Mouse (Mus musculus): ENCODE measurements at regions not wholly inside any gene's neighbourhood (a gene's known extent, or its start where the extent isn't known, plus 50 kb on each side); places are given as distances from the start of the nearest gene placed in this dataset.
A peak's percentile ranks its signal among the peaks of the same experiment; 100 is the strongest.

DNA sequence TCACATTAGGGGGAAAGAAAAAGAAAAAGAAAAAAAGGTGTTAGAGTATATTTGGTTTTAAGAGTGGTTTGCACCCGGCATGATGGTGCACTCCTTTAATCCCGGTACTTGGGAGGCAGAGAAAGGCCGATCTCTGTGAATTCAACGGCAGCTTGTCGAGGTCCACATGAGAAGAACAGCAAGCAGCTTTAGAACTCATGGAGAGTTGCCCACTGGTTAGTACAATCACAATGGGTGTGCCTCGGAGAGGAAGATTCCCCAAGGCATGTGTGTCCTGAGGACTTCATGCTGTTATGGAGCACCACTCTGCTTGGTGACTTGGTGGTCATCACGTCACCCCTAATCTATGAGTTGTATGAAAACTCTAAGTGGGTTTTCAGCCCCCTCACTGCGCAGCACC is 124.7 kb upstream of the Usp24 start:
- no peaks in the 10 kb centered on the region for H3K36me3 ChIP-seq
- H3K27ac ChIP-seq (replicated peaks), result no peak overlapping the region
- no peak for DNase-seq (ENCODE audit: low spot score)
- no peaks in the 10 kb centered on the region for H3K4me1 ChIP-seq
- no peak overlapping the region for H3K4me3 ChIP-seq
- no peaks in the 10 kb centered on the region for H3K9me3 ChIP-seq (replicated peaks)
- no peaks in the 10 kb centered on the region for H3K27me3 ChIP-seq (ENCODE audit: low read depth, poor library complexity, severe bottlenecking)
- 92% methylated on average over 8 of the region's 8 CpGs for WGBS

DNA sequence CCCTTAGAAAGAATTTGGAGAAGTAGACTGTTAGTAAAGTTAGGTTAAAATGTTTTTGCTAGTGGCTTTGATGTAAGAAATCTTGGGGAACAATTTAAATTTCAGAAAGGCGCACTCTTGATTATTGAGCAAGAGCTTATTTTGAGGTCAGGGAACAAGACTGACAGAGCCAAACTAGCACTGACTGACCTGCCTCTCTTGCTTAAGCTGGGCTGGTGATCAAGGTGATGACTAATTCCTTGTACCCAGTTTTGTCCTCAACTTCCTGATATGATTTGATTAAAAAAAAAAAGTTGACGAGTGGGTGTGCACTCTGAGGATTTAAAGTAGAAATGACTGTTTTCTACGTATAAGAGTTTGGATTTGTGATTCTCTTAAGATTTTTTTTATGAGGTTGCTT is 124.2 kb upstream of the Usp24 start:
- no peak overlapping the region for H3K27ac ChIP-seq (replicated peaks)
- H3K9me3 ChIP-seq (replicated peaks), result no peaks in the 10 kb centered on the region
- H3K4me3 ChIP-seq, result no peak overlapping the region
- 91% methylated on average over 3 of the region's 3 CpGs for WGBS
- H3K4me1 ChIP-seq, result no peaks in the 10 kb centered on the region
- DNase-seq (ENCODE audit: low spot score), result no peak
- H3K36me3 ChIP-seq, result no peaks in the 10 kb centered on the region
- H3K27me3 ChIP-seq (ENCODE audit: low read depth, poor library complexity, severe bottlenecking), result no peaks in the 10 kb centered on the region

GRCm38 (mm10) chr4:106193204-106193945 is 122.6 kb upstream of the Usp24 start:
- Histone ChIP-seq H3K27ac (replicated peaks) (no peak overlapping the region), H3K27me3 (ENCODE audit: low read depth, poor library complexity, severe bottlenecking) (no peaks in the 10 kb centered on the region), H3K36me3 (no peaks in the 10 kb centered on the region), H3K9me3 (replicated peaks) (no peaks in the 10 kb centered on the region), H3K4me3 (no peak overlapping the region), H3K4me1 (no peaks in the 10 kb centered on the region)
- WGBS, result 88% methylated on average over 3 of the region's 3 CpGs
- DNase-seq (ENCODE audit: low spot score), result no peak

GRCm38 (mm10) chr4:106195497-106196166 is 120.4 kb upstream of the Usp24 start:
- H3K27ac ChIP-seq (replicated peaks), result no peak overlapping the region
- 88% methylated on average over 3 of the region's 3 CpGs for WGBS
- H3K36me3 ChIP-seq, result no peaks in the 10 kb centered on the region

GRCm38 (mm10) chr4:106199833-106200232 is 116.2 kb upstream of the Usp24 start:
- Histone ChIP-seq H3K27me3 (ENCODE audit: low read depth, poor library complexity, severe bottlenecking) (no peaks in the 10 kb centered on the region), H3K27ac (replicated peaks) (peak overlapping the region; percentile 74), H3K9me3 (replicated peaks) (no peaks in the 10 kb centered on the region), H3K36me3 (no peaks in the 10 kb centered on the region), H3K4me1 (peaks cover 20% of the 10 kb centered on the region), H3K4me3 (no peak overlapping the region; the same call in 1 of the 2 replicates)
- WGBS, result 10% methylated on average over 11 of the region's 11 CpGs
- peak; percentile 28 for DNase-seq (ENCODE audit: low spot score)

More at GRCm38 (mm10) chr4:106195497-106196166, 120.4 kb upstream of the Usp24 start:
- DNase-seq (ENCODE audit: low spot score), result no peak
- H3K4me1 ChIP-seq, result peaks cover 13% of the 10 kb centered on the region
- no peaks in the 10 kb centered on the region for H3K27me3 ChIP-seq (ENCODE audit: low read depth, poor library complexity, severe bottlenecking)
- H3K9me3 ChIP-seq (replicated peaks), result no peaks in the 10 kb centered on the region
- no peak overlapping the region for H3K4me3 ChIP-seq

GRCm38 (mm10) chr4:106200241-106200640 is 115.8 kb upstream of the Usp24 start:
- Histone ChIP-seq H3K4me3 (no peak overlapping the region), H3K9me3 (replicated peaks) (no peaks in the 10 kb centered on the region), H3K27me3 (ENCODE audit: low read depth, poor library complexity, severe bottlenecking) (no peaks in the 10 kb centered on the region), H3K36me3 (no peaks in the 10 kb centered on the region), H3K4me1 (peaks cover 20% of the 10 kb centered on the region), H3K27ac (replicated peaks) (peak overlapping the region; percentile 74)
- 55% methylated on average over 6 of the region's 6 CpGs for whole genome bisulfite sequencing
- peak; percentile 30 for DNase-seq (ENCODE audit: low spot score)

DNA sequence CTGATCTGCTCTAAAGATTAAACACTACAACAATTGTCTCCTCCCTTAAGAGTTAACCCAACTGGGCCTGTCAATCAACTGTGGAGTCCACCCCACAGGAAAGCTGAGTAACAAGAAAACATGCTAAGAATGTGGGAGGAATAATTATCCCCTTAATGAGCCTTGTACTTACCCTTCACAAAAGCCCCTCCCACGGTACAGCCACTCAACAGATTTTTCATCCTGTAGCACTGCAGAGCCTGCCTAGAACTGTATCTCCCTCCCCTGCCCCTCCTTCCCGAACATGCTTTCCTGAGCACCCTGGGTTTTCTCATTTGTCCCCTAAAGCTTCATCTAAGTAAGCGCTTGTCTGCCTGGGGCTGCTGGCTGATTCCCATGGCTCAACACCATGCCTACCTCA is 113.5 kb upstream of the Usp24 start:
- no peak overlapping the region for H3K4me3 ChIP-seq
- peaks cover 25% of the 10 kb centered on the region for H3K4me1 ChIP-seq
- no peak overlapping the region for H3K27ac ChIP-seq (replicated peaks)
- no peak for DNase-seq (ENCODE audit: low spot score)
- H3K27me3 ChIP-seq (ENCODE audit: low read depth, poor library complexity, severe bottlenecking), result no peaks in the 10 kb centered on the region
- H3K9me3 ChIP-seq (replicated peaks), result no peaks in the 10 kb centered on the region
- WGBS, result 44% methylated on average over 3 of the region's 3 CpGs
- H3K36me3 ChIP-seq, result no peaks in the 10 kb centered on the region

DNA sequence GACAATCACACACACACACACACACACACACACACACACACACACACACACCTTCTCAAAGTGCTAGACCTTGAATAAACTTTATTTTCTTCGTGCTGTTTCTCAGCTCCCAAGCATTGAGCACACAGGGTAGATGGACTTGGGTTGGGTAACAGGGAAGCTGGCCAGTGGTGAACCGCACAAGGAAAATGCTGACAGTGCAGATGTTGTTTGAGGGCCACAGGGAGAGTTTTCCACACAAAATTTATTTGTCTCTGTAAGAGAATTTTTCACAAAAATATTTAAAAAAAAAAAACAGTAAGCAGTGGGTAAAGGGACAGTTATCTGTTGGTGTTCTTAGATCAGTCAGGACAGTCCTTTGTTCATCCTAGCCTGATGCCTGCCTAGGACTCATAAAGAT is 110.8 kb upstream of the Usp24 start:
- Histone ChIP-seq H3K4me3 (no peak overlapping the region), H3K36me3 (no peaks in the 10 kb centered on the region), H3K9me3 (replicated peaks) (no peaks in the 10 kb centered on the region), H3K27me3 (ENCODE audit: low read depth, poor library complexity, severe bottlenecking) (no peaks in the 10 kb centered on the region), H3K27ac (replicated peaks) (no peak overlapping the region), H3K4me1 (peaks cover 14% of the 10 kb centered on the region)
- no peak for DNase-seq (ENCODE audit: low spot score)
- WGBS, result 86% methylated on average over 2 of the region's 2 CpGs

DNA sequence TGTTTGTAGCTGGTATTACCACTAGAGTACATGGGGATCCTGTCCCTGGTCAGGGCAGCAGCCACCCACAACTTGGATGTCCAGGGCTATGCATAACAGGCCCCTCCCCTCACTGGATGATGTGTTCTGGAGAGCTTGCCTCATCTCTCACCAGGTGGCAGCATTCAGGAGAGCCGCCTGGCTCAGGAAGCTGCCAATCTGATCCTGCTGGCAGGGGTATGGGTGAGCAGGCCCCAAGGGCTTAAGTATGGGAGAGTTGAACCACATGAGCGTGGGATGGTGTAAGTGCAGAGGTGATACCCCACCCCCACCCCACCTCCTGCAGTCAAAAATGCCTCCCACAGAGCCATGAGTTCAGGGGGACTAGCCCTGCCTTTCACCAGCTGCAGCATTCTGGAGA is 110.0 kb upstream of the Usp24 start:
- Histone ChIP-seq H3K9me3 (replicated peaks) (no peaks in the 10 kb centered on the region), H3K4me1 (peaks cover 11% of the 10 kb centered on the region), H3K27ac (replicated peaks) (peak overlapping the region; percentile 9; the same call in 1 of the 2 replicates), H3K4me3 (no peak overlapping the region), H3K27me3 (ENCODE audit: low read depth, poor library complexity, severe bottlenecking) (no peaks in the 10 kb centered on the region), H3K36me3 (no peaks in the 10 kb centered on the region)
- no peak for DNase-seq (ENCODE audit: low spot score)
- WGBS, result 48% methylated on average over 2 of the region's 2 CpGs

DNA sequence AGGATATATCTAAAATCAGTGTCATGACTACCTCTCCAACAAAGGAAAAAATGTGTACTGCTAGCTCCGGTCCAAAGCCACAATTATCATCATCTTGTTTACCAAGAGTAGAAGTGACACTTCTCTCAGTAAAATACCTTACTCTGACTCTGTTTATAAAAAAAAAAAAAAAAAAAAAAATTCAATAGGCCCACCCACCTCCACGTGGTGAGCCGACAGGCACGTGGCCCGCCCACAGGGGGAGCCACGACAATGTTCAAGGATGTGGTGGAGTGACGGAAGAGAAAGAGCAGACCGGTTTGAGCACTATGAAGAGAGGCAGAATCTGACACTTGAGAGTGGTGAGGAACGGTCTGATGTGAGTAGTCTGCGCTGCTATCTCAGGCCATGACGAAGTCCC is 106.5 kb upstream of the Usp24 start:
- Histone ChIP-seq H3K36me3 (no peaks in the 10 kb centered on the region), H3K27me3 (ENCODE audit: low read depth, poor library complexity, severe bottlenecking) (no peaks in the 10 kb centered on the region), H3K4me3 (no peak overlapping the region), H3K27ac (replicated peaks) (no peak overlapping the region), H3K4me1 (0 out of 2 replicates have a peak, but pooled peaks cover 4% of the 10 kb centered on the region), H3K9me3 (replicated peaks) (no peaks in the 10 kb centered on the region)
- DNase-seq (ENCODE audit: low spot score), result no peak
- 88% methylated on average over 11 of the region's 11 CpGs for WGBS

DNA sequence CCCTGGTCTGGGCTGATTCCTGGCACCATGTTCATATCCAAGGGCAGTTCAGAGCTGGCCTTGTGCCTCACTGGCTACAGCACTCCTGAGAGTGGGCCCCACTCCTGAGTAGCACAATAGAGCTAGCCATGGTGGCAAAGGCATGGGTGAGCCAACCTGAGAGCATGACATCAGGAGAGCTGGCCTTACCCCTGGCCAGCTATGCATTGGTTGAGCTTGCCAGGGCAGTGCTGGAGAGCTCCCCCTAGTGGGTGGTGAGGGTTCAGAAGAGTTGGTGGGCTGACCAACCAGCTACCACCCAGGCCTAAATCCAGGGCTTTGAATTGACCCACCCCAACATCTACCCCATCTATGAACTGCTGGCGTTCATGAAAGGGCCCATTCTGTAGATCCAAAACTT is 106.0 kb upstream of the Usp24 start:
- Histone ChIP-seq H3K27ac (replicated peaks) (no peak overlapping the region), H3K27me3 (ENCODE audit: low read depth, poor library complexity, severe bottlenecking) (no peaks in the 10 kb centered on the region), H3K9me3 (replicated peaks) (no peaks in the 10 kb centered on the region), H3K4me1 (0 out of 2 replicates have a peak, but pooled peaks cover 4% of the 10 kb centered on the region), H3K36me3 (no peaks in the 10 kb centered on the region), H3K4me3 (no peak overlapping the region)
- WGBS, result 96% methylated on average over 1 of the region's 1 CpGs
- no peak for DNase-seq (ENCODE audit: low spot score)

- H3K27me3 ChIP-seq (ENCODE audit: low read depth, poor library complexity, severe bottlenecking), result no peaks in the 10 kb centered on the region
- DNase-seq (ENCODE audit: low spot score), result no peak
- no peaks in the 10 kb centered on the region for H3K4me1 ChIP-seq
- WGBS, result 80% methylated on average over 5 of the region's 5 CpGs
- no peak overlapping the region for H3K27ac ChIP-seq (replicated peaks)
- no peaks in the 10 kb centered on the region for H3K9me3 ChIP-seq (replicated peaks)
- H3K36me3 ChIP-seq, result no peaks in the 10 kb centered on the region
- no peak overlapping the region for H3K4me3 ChIP-seq
Measured at GRCm38 (mm10) chr4:106214170-106214569, 101.8 kb upstream of the Usp24 start.

- Histone ChIP-seq H3K27me3 (ENCODE audit: low read depth, poor library complexity, severe bottlenecking) (no peaks in the 10 kb centered on the region), H3K4me1 (no peaks in the 10 kb centered on the region), H3K27ac (replicated peaks) (no peak overlapping the region), H3K4me3 (no peak overlapping the region), H3K9me3 (replicated peaks) (no peaks in the 10 kb centered on the region), H3K36me3 (no peaks in the 10 kb centered on the region)
- WGBS, result 89% methylated on average over 9 of the region's 9 CpGs
- DNase-seq (ENCODE audit: low spot score), result no peak
Measured at GRCm38 (mm10) chr4:106220621-106221020, 95.4 kb upstream of the Usp24 start.
